Mouse (Mus musculus): ENCODE measurements around the gene Nupl1.

DNA sequence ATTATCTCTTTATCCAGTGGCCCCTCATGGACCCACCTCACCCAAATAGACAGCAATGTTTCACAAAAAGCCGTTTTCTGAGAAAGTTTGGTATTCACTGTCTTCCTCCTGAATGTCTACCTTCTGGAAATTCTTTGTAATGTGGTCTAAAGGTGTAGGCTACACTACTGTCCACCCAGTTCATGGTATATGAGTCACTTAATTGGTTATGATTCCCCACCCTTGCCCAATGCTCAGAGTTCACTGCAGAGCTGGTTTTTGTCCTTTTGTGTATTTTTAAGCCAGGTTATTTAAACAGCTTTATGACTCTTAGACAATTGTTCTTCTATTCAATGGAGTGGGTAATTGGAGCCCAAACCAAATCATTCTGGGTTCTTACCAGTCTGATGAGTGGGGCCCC, 35.1 kb downstream of the Nupl1 start:
- TF ChIP-seq CTCF (IDR thresholded peaks at IDR 0.05; ENCODE audit: borderline replicate concordance, extremely low read depth, insufficient read depth, insufficient read length) (no peak), POLR2A (IDR thresholded peaks at IDR 0.05; ENCODE audit: borderline replicate concordance, extremely low read depth, insufficient read depth, insufficient read length, poor library complexity, severe bottlenecking) (no peak)
